Mouse (Mus musculus): ENCODE data around the gene Gm15517. TPM values are rescaled to one million over a fixed set of nuclear protein-coding genes. Genes with fewer than 3 reads are reported as not detected.

The Gm15517 gene
- polyA plus RNA-seq, 1 experiment from 2014 or later = not detected

DNA sequence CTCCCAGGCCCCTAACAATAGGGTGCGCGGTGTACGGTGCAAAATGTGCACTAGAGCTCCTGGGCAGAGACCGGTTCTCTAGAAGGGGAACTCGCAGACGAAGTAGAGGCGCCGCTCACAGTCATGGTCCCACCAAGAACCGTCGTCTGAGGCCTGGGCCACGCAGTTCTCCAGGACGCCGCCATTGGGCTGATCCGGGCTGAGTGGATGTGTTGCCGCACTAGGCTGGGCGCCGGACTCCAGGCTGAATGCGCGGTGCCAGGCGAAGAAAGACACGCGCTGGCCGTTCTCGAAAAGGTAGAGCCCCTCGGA is 43.2 kb downstream of the Gm15517 start:
- H3K9me3 ChIP-seq (ENCODE audit: control insufficient read depth, low read length) = no peaks in the 10 kb centered on the region
- H3K9ac ChIP-seq (ENCODE audit: low read depth, low read length) = peak overlapping the region; percentile 91
- 0% methylated on average over 25 of the region's 25 CpGs for WGBS
- peak overlapping the region; percentile 71 for H3K4me3 ChIP-seq (ENCODE audit: low read length)
- H3K36me3 ChIP-seq (ENCODE audit: control insufficient read depth, insufficient read depth, low read length) = no peaks in the 10 kb centered on the region
- H3K4me1 ChIP-seq (ENCODE audit: control insufficient read depth, insufficient read depth, low read depth, low read length) = peaks cover 10% of the 10 kb centered on the region
- peak overlapping the region; percentile 91 for H3K27ac ChIP-seq (ENCODE audit: low read depth, low read length)
- H3K27me3 ChIP-seq (replicated peaks; ENCODE audit: control insufficient read depth, insufficient read depth, low read length) = no peaks in the 10 kb centered on the region
- peak; percentile 37 for ATAC-seq
- peak overlapping the region; percentile 77 for H3K4me2 ChIP-seq (ENCODE audit: low read length)

GRCm38 (mm10) chr7:44304775-44305641 is 43.8 kb downstream of the Gm15517 start:
- H3K4me1 ChIP-seq (ENCODE audit: control insufficient read depth, insufficient read depth, low read depth, low read length) = peaks cover 10% of the 10 kb centered on the region
- H3K9ac ChIP-seq (ENCODE audit: low read depth, low read length) = peak overlapping the region; percentile 91
- peak; percentile 95 for ATAC-seq
- H3K9me3 ChIP-seq (ENCODE audit: control insufficient read depth, low read length) = no peaks in the 10 kb centered on the region
- peak overlapping the region; percentile 77 for H3K4me2 ChIP-seq (ENCODE audit: low read length)
- no peaks in the 10 kb centered on the region for H3K27me3 ChIP-seq (replicated peaks; ENCODE audit: control insufficient read depth, insufficient read depth, low read length)
- 1% methylated on average over 49 of the region's 49 CpGs for WGBS
- H3K4me3 ChIP-seq (ENCODE audit: low read length) = peak overlapping the region; percentile 71
- no peaks in the 10 kb centered on the region for H3K36me3 ChIP-seq (ENCODE audit: control insufficient read depth, insufficient read depth, low read length)
- H3K27ac ChIP-seq (ENCODE audit: low read depth, low read length) = peak overlapping the region; percentile 91

- Histone ChIP-seq H3K27me3 (replicated peaks; ENCODE audit: control insufficient read depth, insufficient read depth, low read length) (no peaks in the 10 kb centered on the region), H3K36me3 (ENCODE audit: control insufficient read depth, insufficient read depth, low read length) (no peaks in the 10 kb centered on the region), H3K4me3 (ENCODE audit: low read length) (peak overlapping the region; percentile 71), H3K27ac (ENCODE audit: low read depth, low read length) (peak overlapping the region; percentile 69), H3K4me1 (ENCODE audit: control insufficient read depth, insufficient read depth, low read depth, low read length) (peaks cover 10% of the 10 kb centered on the region), H3K9ac (ENCODE audit: low read depth, low read length) (peak overlapping the region; percentile 25), H3K9me3 (ENCODE audit: control insufficient read depth, low read length) (no peaks in the 10 kb centered on the region), H3K4me2 (ENCODE audit: low read length) (peak overlapping the region; percentile 77)
- WGBS = 9% methylated on average over 16 of the region's 16 CpGs
- ATAC-seq = no peak; the same call in 1 of the 2 replicates
These were observed 44.4 kb downstream of the Gm15517 start for GRCm38 (mm10) chr7:44305686-44306085.

GRCm38 (mm10) chr7:44306516-44307240 is 45.4 kb downstream of the Gm15517 start, which contains the start of gene Clec11a:
Gene Clec11a (minus strand): TSS chr7:44306902.
- Histone ChIP-seq H3K9me3 (ENCODE audit: control insufficient read depth, low read length) (no peaks in the 10 kb centered on the region), H3K36me3 (ENCODE audit: control insufficient read depth, insufficient read depth, low read length) (no peaks in the 10 kb centered on the region), H3K27me3 (replicated peaks; ENCODE audit: control insufficient read depth, insufficient read depth, low read length) (no peaks in the 10 kb centered on the region), H3K4me2 (ENCODE audit: low read length) (peak within 1 kb of the TSS; percentile 77), H3K4me1 (ENCODE audit: control insufficient read depth, insufficient read depth, low read depth, low read length) (peaks cover 18% of the 10 kb centered on the region), H3K4me3 (ENCODE audit: low read length) (peak within 1 kb of the TSS; percentile 71), H3K9ac (ENCODE audit: low read depth, low read length) (peak within 1 kb of the TSS; percentile 25), H3K27ac (ENCODE audit: low read depth, low read length) (peak within 1 kb of the TSS; percentile 69)
- no peak for ATAC-seq
- 55% methylated on average over 6 of the region's 6 CpGs for WGBS

GRCm38 (mm10) chr7:44307261-44308020 is 46.2 kb downstream of the Gm15517 start:
- Histone ChIP-seq H3K4me3 (ENCODE audit: low read length) (no peak overlapping the region), H3K36me3 (ENCODE audit: control insufficient read depth, insufficient read depth, low read length) (no peaks in the 10 kb centered on the region), H3K27ac (ENCODE audit: low read depth, low read length) (no peak overlapping the region), H3K9me3 (ENCODE audit: control insufficient read depth, low read length) (no peaks in the 10 kb centered on the region), H3K4me2 (ENCODE audit: low read length) (no peak overlapping the region), H3K4me1 (ENCODE audit: control insufficient read depth, insufficient read depth, low read depth, low read length) (peaks cover 25% of the 10 kb centered on the region), H3K9ac (ENCODE audit: low read depth, low read length) (no peak overlapping the region), H3K27me3 (replicated peaks; ENCODE audit: control insufficient read depth, insufficient read depth, low read length) (no peaks in the 10 kb centered on the region)
- ATAC-seq = no peak
- WGBS = 49% methylated on average over 9 of the region's 9 CpGs

DNA sequence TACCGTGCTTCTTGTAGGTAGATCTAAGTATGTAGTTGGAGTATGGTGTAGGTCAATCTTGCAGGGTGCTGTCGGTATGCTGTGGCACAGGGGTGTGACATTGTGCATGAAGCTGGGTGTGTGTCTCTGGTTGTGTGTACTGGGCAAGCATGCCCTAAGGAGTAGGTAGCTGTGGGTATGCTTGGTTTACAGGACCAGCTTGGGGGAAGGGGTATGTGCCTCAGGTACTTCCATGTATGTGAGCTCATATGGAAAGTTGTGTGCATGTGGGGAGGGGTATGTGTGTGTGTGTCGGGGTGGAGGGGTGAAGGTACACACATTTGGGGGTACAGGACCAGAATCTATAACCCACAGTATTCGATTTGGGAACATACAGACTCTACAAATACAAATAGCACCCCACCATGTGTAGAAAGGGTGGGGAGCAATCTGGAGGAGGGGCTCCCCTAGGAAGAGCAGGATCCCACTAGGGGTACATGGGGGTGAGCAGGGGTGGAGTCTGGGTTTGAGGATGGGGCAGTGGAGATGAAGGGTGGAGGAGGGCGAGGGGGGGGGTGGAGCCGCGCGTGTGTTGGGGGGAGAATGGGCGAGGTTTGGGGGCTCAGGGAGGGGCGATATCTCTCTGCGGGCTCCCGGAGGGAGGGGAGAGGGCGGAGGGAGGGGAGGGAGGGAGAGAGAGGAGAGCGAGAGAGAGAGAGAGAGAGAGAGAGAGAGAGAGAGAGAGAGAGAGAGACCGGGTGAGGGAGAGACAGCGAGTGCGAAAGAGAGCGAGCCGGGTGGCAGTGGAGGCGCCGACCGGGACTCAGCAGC is 48.4 kb downstream of the Gm15517 start, which contains the start of gene Shank1:
TSS of gene Shank1 (plus strand) at position 779 of the 810 bp plus-strand sequence.
- WGBS = 12% methylated on average over 22 of the region's 22 CpGs
- Histone ChIP-seq H3K4me3 (ENCODE audit: low read length) (peak within 1 kb of the TSS; percentile 73), H3K9ac (ENCODE audit: low read depth, low read length) (peak within 1 kb of the TSS; percentile 86), H3K36me3 (ENCODE audit: control insufficient read depth, insufficient read depth, low read length) (peaks cover 10% of the 10 kb centered on the region), H3K4me1 (ENCODE audit: control insufficient read depth, insufficient read depth, low read depth, low read length) (peaks cover 20% of the 10 kb centered on the region), H3K9me3 (ENCODE audit: control insufficient read depth, low read length) (no peaks in the 10 kb centered on the region), H3K27ac (ENCODE audit: low read depth, low read length) (peak within 1 kb of the TSS; percentile 81), H3K27me3 (replicated peaks; ENCODE audit: control insufficient read depth, insufficient read depth, low read length) (no peaks in the 10 kb centered on the region), H3K4me2 (ENCODE audit: low read length) (peak within 1 kb of the TSS; percentile 73)
- ATAC-seq = no peak

DNA sequence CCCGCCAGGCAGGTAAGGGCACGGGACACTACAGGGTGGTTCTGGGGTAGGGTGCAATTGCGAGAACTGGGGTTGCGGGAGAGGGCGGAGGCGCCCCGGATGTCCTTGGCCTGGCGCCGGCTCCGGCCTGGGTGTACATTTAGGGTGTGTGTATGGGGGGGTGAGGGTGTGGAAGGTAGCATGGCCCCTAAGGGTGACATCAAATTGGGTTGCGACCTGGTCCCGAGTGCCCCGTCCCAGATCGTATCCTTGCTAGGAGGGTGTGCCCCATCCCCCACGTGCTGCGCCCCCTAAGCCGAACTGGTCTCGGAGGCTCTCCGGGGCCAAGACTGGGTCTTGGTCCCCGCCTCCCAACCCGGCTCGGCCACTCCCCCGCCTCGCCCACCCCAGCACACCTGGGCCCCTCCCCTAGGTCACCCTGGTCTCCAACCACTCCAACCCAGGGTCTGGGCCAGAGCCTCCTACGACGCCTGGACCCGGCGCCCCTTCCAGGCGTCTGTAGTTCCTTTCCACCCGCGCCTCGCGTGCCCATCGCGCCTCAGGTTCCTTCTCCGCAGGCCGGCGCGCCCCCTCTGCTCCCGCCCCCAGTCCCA is 49.1 kb downstream of the Gm15517 start:
- H3K27me3 ChIP-seq (replicated peaks; ENCODE audit: control insufficient read depth, insufficient read depth, low read length) = no peaks in the 10 kb centered on the region
- peak; percentile 34; the same call in 1 of the 2 replicates for ATAC-seq

More for the DNA sequence above, 49.1 kb downstream of the Gm15517 start:
- Histone ChIP-seq H3K9me3 (ENCODE audit: control insufficient read depth, low read length) (no peaks in the 10 kb centered on the region), H3K36me3 (ENCODE audit: control insufficient read depth, insufficient read depth, low read length) (peaks cover 10% of the 10 kb centered on the region), H3K4me3 (ENCODE audit: low read length) (peak overlapping the region; percentile 73), H3K9ac (ENCODE audit: low read depth, low read length) (peak overlapping the region; percentile 86), H3K4me1 (ENCODE audit: control insufficient read depth, insufficient read depth, low read depth, low read length) (peaks cover 20% of the 10 kb centered on the region), H3K27ac (ENCODE audit: low read depth, low read length) (peak overlapping the region; percentile 81), H3K4me2 (ENCODE audit: low read length) (peak overlapping the region; percentile 73)
- 0% methylated on average over 35 of the region's 40 CpGs for WGBS
